In the genomic region with DNA sequence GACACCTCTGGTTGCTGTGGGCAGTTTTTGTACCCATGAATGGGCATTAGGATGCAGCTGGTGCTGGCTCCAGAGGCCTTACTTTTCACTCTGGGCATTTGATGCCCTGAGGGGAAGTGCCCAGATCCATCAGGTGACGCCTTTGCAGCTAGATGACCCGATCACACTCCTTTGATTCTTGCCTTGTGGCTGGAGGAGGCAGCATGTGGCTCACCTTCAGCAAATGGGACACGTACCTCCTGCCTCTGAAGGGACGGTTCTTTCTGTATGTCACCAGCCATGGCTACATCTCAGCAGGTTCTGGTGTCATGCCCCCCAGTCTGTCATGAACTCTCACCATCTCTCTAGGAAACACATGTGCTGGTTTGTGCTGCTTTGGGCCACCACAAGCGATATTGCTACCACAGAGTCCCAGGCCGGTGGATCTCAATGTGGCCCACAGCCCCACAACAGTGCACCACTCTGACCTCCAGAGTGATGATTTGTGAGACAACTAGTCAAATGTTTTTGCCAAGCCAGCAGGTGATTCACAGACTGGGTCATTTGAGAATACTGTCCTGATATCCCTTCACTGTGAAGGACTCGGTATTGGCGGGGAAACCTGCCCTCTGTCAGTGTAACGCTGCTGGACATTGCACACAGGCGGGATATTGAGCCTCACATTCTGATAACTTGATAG, we compare ENCODE assay signal across 25 mouse cellular contexts. TPM values are rescaled to one million over a fixed set of nuclear protein-coding genes. Genes with fewer than 3 reads are reported as not detected.
"Had no signal": no experiment of that assay in that cellular context is flagged by ENCODE, and none has a peak within 500 bp of the region (broad histone marks: within the 10 kb centered on the region; RNA-seq: fewer than 3 reads in every experiment).

No protein-coding gene starts in this region.

- H3K9me3 ChIP-seq: kidney, embryonic 15.5 days; limb, embryonic 15.5 days; midbrain, embryonic 12.5 days; midbrain, embryonic 15.5 days; stomach, embryonic 15.5 days had no signal

- H3K4me2 ChIP-seq: kidney, embryonic 15.5 days; limb, embryonic 12.5 days; limb, embryonic 15.5 days; lung, embryonic 14.5 days; midbrain, embryonic 12.5 days; midbrain, embryonic 15.5 days; neural tube, embryonic 13.5 days; stomach, embryonic 15.5 days had no signal

- H3K4me3 ChIP-seq: kidney, embryonic 15.5 days; left cerebral cortex, adult 2 months; limb, embryonic 12.5 days; limb, embryonic 15.5 days; midbrain, embryonic 12.5 days; midbrain, embryonic 15.5 days; neural tube, embryonic 13.5 days; stomach, embryonic 15.5 days had no signal

- DNase-seq: kidney, adult 8-10 months; kidney, postnatal 10 days; kidney, postnatal 36 days; layer of hippocampus, postnatal 36 days; lung, embryonic 14.5 days; retina, postnatal 1 day; right cerebral cortex, postnatal 25 days; spleen, adult 18-20 months; thymus, postnatal 25 days had no signal

- H3K4me1 ChIP-seq: midbrain, embryonic 12.5 days had no signal

- H3K36me3 ChIP-seq: midbrain, embryonic 15.5 days; neural tube, embryonic 13.5 days; stomach, embryonic 15.5 days had no signal

- ATAC-seq: intestine, postnatal 0 days; lung, postnatal 0 days; midbrain, embryonic 15.5 days had no signal

- H3K9ac ChIP-seq: kidney, embryonic 15.5 days; limb, embryonic 12.5 days; limb, embryonic 15.5 days; lung, embryonic 14.5 days; midbrain, embryonic 12.5 days; midbrain, embryonic 15.5 days; neural tube, embryonic 13.5 days; stomach, embryonic 15.5 days had no signal

- H3K27me3 ChIP-seq: kidney, embryonic 15.5 days; limb, embryonic 12.5 days; limb, embryonic 15.5 days; midbrain, embryonic 12.5 days; midbrain, embryonic 15.5 days; stomach, embryonic 15.5 days had no signal

- H3K27ac ChIP-seq: kidney, embryonic 15.5 days; left cerebral cortex, adult 2 months; limb, embryonic 12.5 days; limb, embryonic 15.5 days; macrophage; midbrain, embryonic 12.5 days; midbrain, embryonic 15.5 days; neural tube, embryonic 13.5 days; stomach, embryonic 15.5 days had no signal

RNA-seq across cellular contexts. Expression of gene Fcnb, which starts 44.9 kb away (rescaled TPM):
- total RNA-seq: layer of hippocampus, adult 8-10 months; layer of hippocampus, postnatal 10 days; layer of hippocampus, postnatal 36 days; left cerebral cortex, adult 2 months; left cerebral cortex, postnatal 10 days; left cerebral cortex, postnatal 36 days; neutrophil, adult 5-6 weeks had no signal
- polyA plus RNA-seq: intestine, postnatal 0 days; limb, embryonic 12.5 days; lung, embryonic 14.5 days; midbrain, embryonic 12.5 days; midbrain, embryonic 15.5 days had no signal
